Mouse (Mus musculus) kidney, embryonic 14.5 days (tissue): ENCODE results near the gene Rph3al. TPM values are rescaled to one million over a fixed set of nuclear protein-coding genes. Genes with fewer than 3 reads are reported as not detected.
A peak's percentile ranks its signal among the peaks of the same experiment; 100 is the strongest.

ENCODE experiments used
- ATAC-seq: fragments of 200-750 bp; cut with Nextera tagmentation; 2 replicates; pipeline ENCODE4 v1.8.0; 2017; ENCODE audit warnings: moderate number of reproducible peaks, mild to moderate bottlenecking, moderate TSS enrichment, moderate library complexity; ENCODE audit not compliant: low FRiP score, low TSS enrichment
- H3K27ac ChIP-seq: fragments of 300-500 bp; sonication (generic); 2 replicates; pipeline ENCODE4 v1.5.1; 2014; ENCODE audit warnings: low read depth, mild to moderate bottlenecking, low read length, moderate library complexity, mixed read lengths
- H3K27me3 ChIP-seq: fragments of 300-500 bp; sonication (generic); 2 replicates; pipeline ENCODE4 v1.6.1; 2014; ENCODE audit warnings: mild to moderate bottlenecking, low read length; ENCODE audit not compliant: control insufficient read depth, insufficient read depth
- H3K36me3 ChIP-seq: fragments of 300-500 bp; sonication (generic); 2 replicates; pipeline ENCODE4 v1.6.1; 2014; ENCODE audit warnings: low read length, mixed read lengths; ENCODE audit not compliant: control insufficient read depth, insufficient read depth
- H3K4me1 ChIP-seq: fragments of 300-500 bp; sonication (generic); 2 replicates; pipeline ENCODE4 v1.6.1; 2014; ENCODE audit warnings: low read length, mixed read lengths; ENCODE audit not compliant: control insufficient read depth, insufficient read depth
- H3K4me2 ChIP-seq: fragments of 300-500 bp; sonication (generic); replicated peaks from 2 replicates; pipeline ENCODE4 v1.6.1; 2014; ENCODE audit warnings: low read depth, mild to moderate bottlenecking, low read length
- H3K4me3 ChIP-seq: fragments of 300-500 bp; sonication (generic); 2 replicates; pipeline ENCODE4 v1.5.1; 2014; ENCODE audit warnings: mild to moderate bottlenecking, low read length
- H3K9ac ChIP-seq: fragments of 300-500 bp; sonication (generic); 2 replicates; pipeline ENCODE4 v1.6.1; 2014; ENCODE audit warnings: low read depth, mild to moderate bottlenecking, low read length, moderate library complexity
- H3K9me3 ChIP-seq: fragments of 300-500 bp; sonication (generic); 2 replicates; pipeline ENCODE4 v1.6.1; 2016; ENCODE audit warnings: low read length; ENCODE audit not compliant: control insufficient read depth
- WGBS: fragments of 180-500 bp; shearing (Covaris S2); extraction: QIAGEN DNeasy Blood & Tissue Kit; methylation state at CpG from one replicate; pipeline ENCODE4 v1.1.7; 2014; 5-methylcytosine and 5-hydroxymethylcytosine counted together
- polyA plus RNA-seq: library from polyadenylated mRNA; unstranded; fragments of >200 nt; fragmentation: Nextera tagmentation; extraction: Ambion mirVana; gene quantifications from 2 replicates; pipeline ENCODE4 v1.2.1, GENCODE M21; 2014

The Rph3al gene
- polyA plus RNA-seq, 1 experiment from 2014 or later = 13.1 TPM

- Histone ChIP-seq H3K9me3 (no peaks in the 10 kb centered on the region), H3K27ac (peak overlapping the region; percentile 78), H3K36me3 (no peaks in the 10 kb centered on the region), H3K4me3 (no peak overlapping the region), H3K4me2 (no peak overlapping the region), H3K4me1 (peaks cover 22% of the 10 kb centered on the region; the same call in 1 of the 2 replicates), H3K9ac (no peak overlapping the region), H3K27me3 (no peaks in the 10 kb centered on the region)
- 40% methylated on average over 3 of the region's 3 CpGs for WGBS
- peak; percentile 37 for ATAC-seq
These were observed 126.3 kb downstream of the Rph3al start for GRCm38 (mm10) chr11:75811900-75812299.

GRCm38 (mm10) chr11:75810526-75810925 lies 127.7 kb downstream of the Rph3al start:
- Histone ChIP-seq H3K9me3 (no peaks in the 10 kb centered on the region), H3K36me3 (no peaks in the 10 kb centered on the region), H3K27ac (no peak overlapping the region), H3K4me3 (no peak overlapping the region), H3K9ac (no peak overlapping the region), H3K27me3 (no peaks in the 10 kb centered on the region), H3K4me2 (no peak overlapping the region), H3K4me1 (peaks cover 22% of the 10 kb centered on the region; the same call in 1 of the 2 replicates)
- 93% methylated on average over 3 of the region's 3 CpGs for WGBS
- ATAC-seq = no peak

DNA sequence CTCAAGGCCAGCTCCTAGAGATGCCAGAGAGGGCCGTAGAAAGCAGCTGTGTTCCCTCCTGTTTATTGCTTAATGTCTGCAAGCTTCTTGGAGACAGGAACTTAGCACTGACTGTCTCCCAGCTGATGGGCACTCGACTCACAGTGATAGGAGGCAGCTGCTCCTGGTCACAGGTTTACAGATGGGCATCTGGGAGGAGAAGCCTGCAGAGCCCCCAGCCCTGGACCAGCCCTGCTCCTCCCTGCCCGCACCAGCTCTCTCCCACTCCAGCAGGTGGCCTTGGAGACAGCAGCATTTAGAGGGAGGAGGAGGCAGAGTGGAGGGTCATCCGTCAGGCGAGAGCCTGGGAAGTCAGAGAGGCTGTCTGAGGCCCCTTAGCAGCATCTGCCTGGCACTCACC lies 130.7 kb downstream of the Rph3al start:
- H3K27ac ChIP-seq = peak overlapping the region; percentile 51; the same call in 1 of the 2 replicates
- H3K4me3 ChIP-seq = no peak overlapping the region
- H3K9me3 ChIP-seq = no peaks in the 10 kb centered on the region
- no peak overlapping the region for H3K4me2 ChIP-seq
- WGBS = 14% methylated on average over 5 of the region's 5 CpGs
- peak; percentile 93 for ATAC-seq
- H3K36me3 ChIP-seq = no peaks in the 10 kb centered on the region
- no peak overlapping the region for H3K9ac ChIP-seq
- H3K4me1 ChIP-seq = peaks cover 11% of the 10 kb centered on the region; the same call in 1 of the 2 replicates
- H3K27me3 ChIP-seq = no peaks in the 10 kb centered on the region

GRCm38 (mm10) chr11:75801771-75802550 lies 136.3 kb downstream of the Rph3al start:
- ATAC-seq = no peak
- no peak overlapping the region for H3K4me3 ChIP-seq
- H3K27ac ChIP-seq = no peak overlapping the region
- WGBS = 77% methylated on average over 7 of the region's 7 CpGs
- no peak overlapping the region for H3K4me2 ChIP-seq
- H3K27me3 ChIP-seq = peaks cover 4% of the 10 kb centered on the region; the same call in 1 of the 2 replicates
- no peaks in the 10 kb centered on the region for H3K4me1 ChIP-seq
- no peaks in the 10 kb centered on the region for H3K36me3 ChIP-seq
- no peaks in the 10 kb centered on the region for H3K9me3 ChIP-seq
- H3K9ac ChIP-seq = no peak overlapping the region

DNA sequence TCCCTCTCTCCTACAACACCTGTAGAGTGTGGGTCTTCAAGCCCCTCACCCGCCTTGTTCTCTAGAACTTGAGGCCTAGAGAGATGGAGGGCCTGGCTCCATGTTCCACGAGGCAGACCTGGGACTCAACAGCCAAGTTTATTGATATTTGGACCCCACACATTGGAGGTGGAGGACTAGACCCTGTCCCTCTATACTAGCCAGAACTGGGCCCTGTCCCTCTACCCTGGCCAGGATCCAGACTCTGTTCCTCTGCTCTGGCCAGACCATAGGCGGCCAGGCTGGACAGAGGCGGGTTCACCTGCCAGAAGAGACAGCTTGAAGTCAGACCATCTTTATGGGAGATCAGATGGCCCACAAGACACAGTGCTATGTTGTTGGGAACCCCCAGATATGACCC lies 136.9 kb downstream of the Rph3al start:
- Histone ChIP-seq H3K9me3 (no peaks in the 10 kb centered on the region), H3K4me2 (no peak overlapping the region), H3K4me1 (no peaks in the 10 kb centered on the region), H3K27me3 (peaks cover 6% of the 10 kb centered on the region), H3K4me3 (no peak overlapping the region), H3K9ac (no peak overlapping the region), H3K27ac (no peak overlapping the region), H3K36me3 (no peaks in the 10 kb centered on the region)
- WGBS = 80% methylated on average over 4 of the region's 4 CpGs
- no peak for ATAC-seq

- H3K36me3 ChIP-seq = no peaks in the 10 kb centered on the region
- 0 out of 2 replicates have a peak, but pooled peaks cover 2% of the 10 kb centered on the region for H3K4me1 ChIP-seq
- H3K9me3 ChIP-seq = no peaks in the 10 kb centered on the region
- no peak overlapping the region for H3K27ac ChIP-seq
- H3K9ac ChIP-seq = no peak overlapping the region
- H3K4me2 ChIP-seq = peak overlapping the region; percentile 63
- H3K4me3 ChIP-seq = peak overlapping the region; percentile 48; the same call in 1 of the 2 replicates
- H3K27me3 ChIP-seq = peaks cover 36% of the 10 kb centered on the region
- ATAC-seq = no peak
- 52% methylated on average over 13 of the region's 13 CpGs for WGBS
These were observed 141.5 kb downstream of the Rph3al start for GRCm38 (mm10) chr11:75796536-75797246.

DNA sequence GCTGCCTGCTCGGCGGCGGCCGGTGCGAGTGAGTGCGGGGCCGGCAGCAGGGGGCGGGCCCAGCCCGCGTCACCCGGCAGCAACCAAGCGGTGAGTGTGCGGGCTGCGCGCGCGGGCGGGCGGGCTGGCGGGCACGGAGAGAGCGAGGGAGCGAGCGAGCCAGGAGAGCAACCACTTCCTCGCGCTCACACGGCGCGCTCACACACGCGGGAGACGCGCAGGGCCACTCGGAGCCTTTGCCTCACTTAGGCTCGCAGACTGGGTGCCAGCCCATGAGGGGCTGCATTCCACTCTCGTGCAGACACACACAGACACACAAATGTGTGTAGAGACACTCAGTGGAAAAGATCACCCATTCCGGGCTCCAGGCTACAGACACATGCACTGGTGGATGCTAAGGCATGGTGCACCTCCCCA lies 142.2 kb downstream of the Rph3al start, which contains the start of gene Doc2b:
Gene Doc2b, minus strand, starts transcription at position 21 of the 417 bp plus-strand sequence.
- Histone ChIP-seq H3K9ac (peak within 1 kb of the TSS; percentile 71), H3K4me1 (0 out of 2 replicates have a peak, but pooled peaks cover 2% of the 10 kb centered on the region), H3K4me3 (peak within 1 kb of the TSS; percentile 48), H3K9me3 (no peaks in the 10 kb centered on the region), H3K4me2 (peak within 1 kb of the TSS; percentile 63), H3K27me3 (peaks cover 36% of the 10 kb centered on the region), H3K36me3 (no peaks in the 10 kb centered on the region), H3K27ac (no peak within 1 kb of the TSS)
- peak; percentile 47; the same call in 1 of the 2 replicates for ATAC-seq
- WGBS = 4% methylated on average over 35 of the region's 37 CpGs

DNA sequence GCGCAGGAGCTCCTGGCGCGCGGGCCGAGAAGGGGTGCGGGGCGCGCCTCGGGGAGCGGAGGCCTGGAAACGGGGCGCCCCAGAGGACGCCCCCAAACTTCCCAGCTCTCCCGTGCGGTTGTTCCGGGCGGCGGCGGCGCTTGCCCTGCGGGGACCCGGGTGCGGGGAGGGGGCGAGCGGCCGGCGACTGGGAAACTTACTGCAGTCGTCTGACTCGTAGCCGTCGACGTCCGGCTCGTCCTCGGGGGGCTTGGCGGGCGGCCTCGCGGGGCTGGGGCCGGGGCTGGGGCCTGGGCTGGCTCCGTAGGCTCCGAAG lies 142.9 kb downstream of the Rph3al start:
- H3K4me1 ChIP-seq = 0 out of 2 replicates have a peak, but pooled peaks cover 2% of the 10 kb centered on the region
- 3% methylated on average over 42 of the region's 42 CpGs for WGBS
- no peak for ATAC-seq
- H3K4me3 ChIP-seq = peak overlapping the region; percentile 48
- no peaks in the 10 kb centered on the region for H3K36me3 ChIP-seq
- no peak overlapping the region for H3K27ac ChIP-seq
- peak overlapping the region; percentile 71 for H3K9ac ChIP-seq
- H3K27me3 ChIP-seq = peaks cover 36% of the 10 kb centered on the region
- peak overlapping the region; percentile 63 for H3K4me2 ChIP-seq
- H3K9me3 ChIP-seq = no peaks in the 10 kb centered on the region
